Mouse (Mus musculus) forebrain, embryonic 14.5 days (tissue): ENCODE measurements at regions not wholly inside any gene's neighbourhood (a gene's known extent, or its start where the extent isn't known, plus 50 kb on each side); places are given as distances from the start of the nearest gene placed in this dataset.

Experiments
- ATAC-seq: fragments of 200-750 bp; cut with Nextera tagmentation; 2 replicates; pipeline ENCODE4 v1.8.0; 2017; ENCODE audit warnings: mild to moderate bottlenecking, moderate library complexity
- DNase-seq: peaks from one replicate; pipeline ENCODE4 v3.0.0-alpha.2; 2015; ENCODE audit warnings: low spot score
- H3K27ac ChIP-seq: fragments of 300-500 bp; sonication (generic); 2 replicates; pipeline ENCODE4 v1.5.1; 2014; ENCODE audit warnings: low read depth, mild to moderate bottlenecking, control low read depth, low read length, moderate library complexity
- H3K27me3 ChIP-seq: fragments of 300-500 bp; sonication (generic); replicated peaks from 2 replicates; pipeline ENCODE4 v1.6.1; 2014; ENCODE audit warnings: low read length, control low read depth, mixed read lengths; ENCODE audit not compliant: control insufficient read depth, insufficient read depth
- H3K36me3 ChIP-seq: fragments of 300-500 bp; sonication (generic); 2 replicates; pipeline ENCODE4 v1.6.1; 2014; ENCODE audit warnings: low read length, control low read depth; ENCODE audit not compliant: control insufficient read depth, insufficient read depth
- H3K4me1 ChIP-seq: fragments of 300-500 bp; sonication (generic); 2 replicates; pipeline ENCODE4 v1.6.1; 2014; ENCODE audit warnings: antibody characterized with exemption, low read length, control low read depth; ENCODE audit not compliant: control insufficient read depth, insufficient read depth
- H3K4me2 ChIP-seq: fragments of 300-500 bp; sonication (generic); 2 replicates; pipeline ENCODE4 v1.6.1; 2014; ENCODE audit warnings: mild to moderate bottlenecking, control low read depth, low read length
- H3K4me3 ChIP-seq: fragments of 300-500 bp; sonication (generic); 2 replicates; pipeline ENCODE4 v1.5.1; 2014; ENCODE audit warnings: low read depth, low read length, control low read depth
- H3K9ac ChIP-seq: fragments of 300-500 bp; sonication (generic); 2 replicates; pipeline ENCODE4 v1.6.1; 2014; ENCODE audit warnings: mild to moderate bottlenecking, low read length, control low read depth, moderate library complexity
- H3K9me3 ChIP-seq: fragments of 300-500 bp; sonication (generic); replicated peaks from 2 replicates; pipeline ENCODE4 v1.6.1; 2016; ENCODE audit warnings: low read length, control low read depth, mixed read lengths; ENCODE audit not compliant: control insufficient read depth
- WGBS: fragments of 180-500 bp; shearing (Covaris S2); extraction: QIAGEN DNeasy Blood & Tissue Kit; methylation state at CpG from one replicate; pipeline ENCODE4 v1.1.7; 2014; 5-methylcytosine and 5-hydroxymethylcytosine counted together

DNA sequence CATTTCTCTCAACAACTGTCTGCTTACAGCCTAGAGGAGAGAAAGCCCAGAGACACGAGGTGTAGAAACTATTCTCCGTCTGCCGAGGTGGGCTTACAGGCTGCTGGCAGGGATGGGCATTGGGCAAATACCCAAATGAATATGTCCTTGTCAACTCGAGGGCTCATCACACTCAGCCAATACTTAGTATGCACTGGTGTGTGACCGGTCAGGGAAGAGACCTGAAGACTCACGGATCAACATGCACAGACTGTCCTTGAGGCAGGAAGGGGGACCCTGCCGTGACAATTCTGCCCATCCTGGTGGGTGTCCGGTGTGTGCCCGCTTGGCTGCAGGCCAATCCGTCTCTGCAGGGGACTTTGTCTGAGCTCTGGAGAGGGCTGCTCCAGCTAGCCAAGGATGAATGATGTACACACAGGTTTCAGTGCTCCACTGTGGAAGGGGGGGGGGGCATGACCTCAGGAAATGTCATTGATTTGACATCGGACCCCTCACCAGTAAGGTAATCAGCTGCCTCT, 168.7 kb downstream of the Vrk1 start:
- Histone ChIP-seq H3K36me3 (no peaks in the 10 kb centered on the region), H3K27me3 (no peaks in the 10 kb centered on the region), H3K9ac (no peak overlapping the region), H3K9me3 (no peaks in the 10 kb centered on the region), H3K4me2 (no peak overlapping the region), H3K4me3 (no peak overlapping the region), H3K27ac (no peak overlapping the region), H3K4me1 (peaks cover 9% of the 10 kb centered on the region)
- 73% methylated on average over 11 of the region's 11 CpGs for WGBS
- ATAC-seq (no peak), DNase-seq (no peak)

DNA sequence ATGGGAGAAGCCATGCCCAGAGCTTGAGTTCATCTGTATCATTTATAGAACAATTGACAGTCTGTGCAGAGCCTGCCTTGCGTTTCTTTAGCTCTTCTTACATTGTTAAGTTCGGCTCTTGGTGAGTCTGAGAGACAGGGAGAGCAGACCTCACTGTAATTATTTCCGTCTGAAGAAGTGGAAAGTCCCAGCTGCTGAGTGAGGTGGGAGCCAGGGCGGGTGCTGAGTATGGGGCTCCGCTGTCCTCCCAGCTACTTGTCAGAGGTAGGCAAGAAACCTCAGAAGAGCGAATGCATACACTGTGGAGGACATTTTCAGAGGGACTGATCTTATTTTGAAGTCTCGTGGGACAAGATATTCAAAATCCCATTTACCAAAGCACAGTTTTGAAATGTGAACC, 172.9 kb downstream of the Vrk1 start:
- Histone ChIP-seq H3K27me3 (no peaks in the 10 kb centered on the region), H3K9ac (no peak overlapping the region), H3K36me3 (no peaks in the 10 kb centered on the region), H3K4me3 (no peak overlapping the region), H3K4me1 (0 out of 2 replicates have a peak, but pooled peaks cover 2% of the 10 kb centered on the region), H3K27ac (no peak overlapping the region), H3K9me3 (no peaks in the 10 kb centered on the region), H3K4me2 (no peak overlapping the region)
- ATAC-seq: no peak
- 78% methylated on average over 7 of the region's 7 CpGs for WGBS
- DNase-seq: no peak

DNA sequence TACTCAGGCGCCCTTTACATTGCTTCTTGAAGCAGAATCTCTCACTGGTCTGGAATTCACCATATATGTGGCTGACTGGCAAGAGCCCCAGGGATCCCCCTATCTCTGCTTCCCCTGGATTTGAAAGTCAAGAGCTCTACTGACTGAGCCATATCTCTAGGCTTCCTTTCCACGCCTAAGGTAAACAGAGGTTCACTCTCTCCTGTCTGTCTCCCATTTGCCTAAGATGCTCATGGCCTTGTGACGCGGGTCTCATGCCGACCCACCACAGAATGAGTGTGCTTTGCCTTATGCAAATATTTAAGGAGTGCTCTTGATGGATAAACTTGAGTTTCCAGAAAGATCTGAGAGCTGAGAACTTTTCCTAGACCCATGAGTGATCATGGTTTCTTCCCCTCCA, 173.9 kb downstream of the Vrk1 start:
- H3K9me3 ChIP-seq: no peaks in the 10 kb centered on the region
- DNase-seq: no peak
- H3K4me2 ChIP-seq: no peak overlapping the region
- ATAC-seq: no peak
- no peak overlapping the region for H3K4me3 ChIP-seq
- H3K27me3 ChIP-seq: no peaks in the 10 kb centered on the region
- no peak overlapping the region for H3K27ac ChIP-seq
- no peak overlapping the region for H3K9ac ChIP-seq
- no peaks in the 10 kb centered on the region for H3K36me3 ChIP-seq
- 0 out of 2 replicates have a peak, but pooled peaks cover 2% of the 10 kb centered on the region for H3K4me1 ChIP-seq
- WGBS: 94% methylated on average over 5 of the region's 5 CpGs

DNA sequence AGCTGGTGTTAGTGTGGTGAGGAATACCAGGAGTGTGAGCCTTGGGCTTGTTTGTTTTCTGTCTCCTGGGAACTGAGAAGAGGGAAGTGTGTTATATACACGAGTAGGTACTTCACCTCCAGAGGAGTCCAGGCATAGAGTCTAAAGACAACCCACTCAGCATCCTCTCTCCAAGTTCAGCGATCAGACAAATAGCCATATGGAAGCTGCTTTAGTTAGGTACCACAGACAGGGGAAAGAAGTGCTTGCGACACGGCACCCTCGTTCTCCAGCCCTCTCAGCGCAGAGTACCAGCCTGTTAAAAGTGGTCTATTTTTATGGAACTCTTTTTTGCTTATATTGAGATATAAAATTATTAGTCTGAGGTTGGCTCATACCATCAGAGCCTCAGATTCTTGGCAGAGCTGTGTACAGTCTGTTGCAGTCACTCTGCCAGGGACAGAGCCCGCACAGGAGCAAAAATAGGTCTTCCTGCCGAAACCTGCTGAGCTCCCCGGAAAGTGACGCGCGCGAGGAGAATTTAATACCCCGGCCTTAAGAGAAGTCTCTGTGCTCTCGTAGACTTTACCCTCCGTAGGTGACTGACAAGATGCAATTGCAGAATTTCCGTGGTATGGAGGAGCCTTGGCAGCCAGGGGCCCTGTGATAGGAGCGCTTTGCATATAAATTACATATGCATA, 175.5 kb downstream of the Vrk1 start:
- Histone ChIP-seq H3K4me3 (no peak overlapping the region), H3K9ac (no peak overlapping the region; the same call in 1 of the 2 replicates), H3K4me1 (0 out of 2 replicates have a peak, but pooled peaks cover 2% of the 10 kb centered on the region), H3K9me3 (no peaks in the 10 kb centered on the region), H3K27ac (peak overlapping the region; percentile 53), H3K27me3 (no peaks in the 10 kb centered on the region), H3K36me3 (no peaks in the 10 kb centered on the region), H3K4me2 (no peak overlapping the region)
- DNase-seq: peak; percentile 59
- 68% methylated on average over 18 of the region's 18 CpGs for WGBS
- ATAC-seq: 0 out of 2 replicates have a peak, but pooled peaks have one; percentile 15

DNA sequence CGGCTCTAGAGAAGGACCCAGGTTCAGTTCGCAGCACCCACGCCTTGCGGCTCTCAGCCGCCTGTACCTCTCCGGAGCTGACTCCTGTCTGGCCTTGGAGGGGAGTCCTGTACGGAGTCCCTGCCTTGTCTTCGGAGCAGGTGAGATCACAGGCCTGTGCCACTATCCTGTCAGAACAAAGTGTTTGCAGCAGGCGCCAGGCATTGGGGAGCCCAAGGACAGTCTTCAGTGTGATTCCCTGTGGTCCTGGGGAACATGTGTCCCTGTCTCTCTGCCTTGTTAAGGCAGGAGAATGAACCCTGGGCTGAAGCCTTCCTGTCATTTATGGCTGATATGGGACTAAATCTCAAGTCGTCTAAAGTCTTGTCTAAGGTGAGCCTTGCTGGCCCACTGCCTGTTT, 176.5 kb downstream of the Vrk1 start:
- H3K9ac ChIP-seq: no peak overlapping the region
- no peak overlapping the region for H3K4me3 ChIP-seq
- H3K27me3 ChIP-seq: no peaks in the 10 kb centered on the region
- DNase-seq (no peak), ATAC-seq (no peak)
- H3K36me3 ChIP-seq: no peaks in the 10 kb centered on the region
- peak overlapping the region; percentile 53; the same call in 1 of the 2 replicates for H3K27ac ChIP-seq
- no peaks in the 10 kb centered on the region for H3K9me3 ChIP-seq
- WGBS: 95% methylated on average over 10 of the region's 10 CpGs
- 0 out of 2 replicates have a peak, but pooled peaks cover 2% of the 10 kb centered on the region for H3K4me1 ChIP-seq
- no peak overlapping the region for H3K4me2 ChIP-seq

DNA sequence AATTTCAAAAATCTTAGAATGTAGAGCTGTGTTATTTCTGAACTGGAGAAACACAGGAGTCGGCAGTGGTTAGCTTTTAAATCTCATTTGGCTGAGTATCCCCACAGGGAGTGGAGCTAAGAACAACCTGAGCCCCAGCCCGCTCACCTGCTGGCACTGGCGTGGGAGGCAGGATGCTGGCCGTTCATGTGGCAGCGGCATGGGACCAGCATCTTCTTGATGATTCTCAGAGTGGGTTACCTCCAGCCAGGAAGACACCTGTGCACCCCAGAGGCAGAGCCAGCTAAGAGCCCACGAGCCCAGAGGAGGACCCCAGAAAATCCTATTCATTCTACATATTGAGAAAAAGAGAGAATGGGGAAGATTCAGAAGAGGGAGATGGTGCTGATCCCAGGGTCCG, 181.7 kb downstream of the Vrk1 start:
- 85% methylated on average over 7 of the region's 7 CpGs for WGBS
- Histone ChIP-seq H3K4me1 (no peaks in the 10 kb centered on the region), H3K4me2 (no peak overlapping the region), H3K4me3 (no peak overlapping the region), H3K27ac (no peak overlapping the region), H3K36me3 (no peaks in the 10 kb centered on the region), H3K9me3 (no peaks in the 10 kb centered on the region), H3K27me3 (no peaks in the 10 kb centered on the region), H3K9ac (no peak overlapping the region)
- DNase-seq (no peak), ATAC-seq (no peak)

DNA sequence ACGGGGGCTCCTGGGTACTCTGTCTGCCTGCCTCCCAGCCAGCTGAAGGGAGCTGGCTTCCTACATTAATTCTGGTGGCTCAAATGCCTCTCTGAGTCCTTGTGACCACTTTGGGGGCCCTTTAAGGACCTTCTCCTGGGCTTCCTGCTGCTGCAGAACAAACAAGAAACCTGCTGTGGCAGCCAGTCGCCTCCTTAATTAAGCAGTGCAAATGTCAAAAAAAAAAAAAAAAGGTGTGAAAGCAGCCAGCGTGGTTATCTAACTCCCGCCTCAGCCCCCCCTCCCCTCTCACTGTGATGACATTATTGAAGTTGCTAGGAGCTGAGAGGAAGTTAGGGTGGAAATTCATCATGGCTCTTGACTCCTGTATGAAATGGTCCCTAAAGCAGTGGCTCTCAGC, 189.3 kb downstream of the Vrk1 start:
- DNase-seq: peak; percentile 45
- Histone ChIP-seq H3K4me2 (no peak overlapping the region), H3K27ac (no peak overlapping the region)

DNA sequence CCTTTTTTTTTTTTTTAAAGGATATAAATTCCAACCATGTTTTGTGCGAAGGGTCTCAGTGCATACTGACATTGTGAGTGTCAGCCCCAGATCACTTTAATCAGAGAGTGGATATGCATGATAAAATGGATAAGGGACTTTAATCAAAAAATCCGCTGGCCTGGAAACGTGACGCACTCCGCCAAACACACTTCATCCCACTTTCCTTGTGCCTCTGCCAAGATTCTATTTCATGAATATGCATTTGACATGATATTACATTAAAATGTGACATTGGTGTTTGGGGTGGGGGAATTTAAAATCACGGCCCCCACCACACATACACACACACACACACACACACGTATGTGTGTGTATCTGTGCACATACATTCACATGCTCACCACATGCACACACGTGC, 193.5 kb downstream of the Vrk1 start:
- DNase-seq (no peak), ATAC-seq (no peak)
- H3K27me3 ChIP-seq: no peaks in the 10 kb centered on the region
- H3K27ac ChIP-seq: no peak overlapping the region; the same call in 1 of the 2 replicates
- H3K4me1 ChIP-seq: peaks cover 6% of the 10 kb centered on the region; the same call in 1 of the 2 replicates
- no peak overlapping the region for H3K4me3 ChIP-seq
- no peaks in the 10 kb centered on the region for H3K9me3 ChIP-seq
- H3K9ac ChIP-seq: no peak overlapping the region
- 53% methylated on average over 8 of the region's 8 CpGs for WGBS
- H3K36me3 ChIP-seq: no peaks in the 10 kb centered on the region
- H3K4me2 ChIP-seq: no peak overlapping the region

More for the DNA sequence above, 189.3 kb downstream of the Vrk1 start:
- no peaks in the 10 kb centered on the region for H3K36me3 ChIP-seq
- H3K4me1 ChIP-seq: peaks cover 6% of the 10 kb centered on the region; the same call in 1 of the 2 replicates
- H3K4me3 ChIP-seq: no peak overlapping the region
- H3K27me3 ChIP-seq: no peaks in the 10 kb centered on the region
- no peak for ATAC-seq
- WGBS: 15% methylated on average over 4 of the region's 4 CpGs
- H3K9ac ChIP-seq: no peak overlapping the region; the same call in 1 of the 2 replicates
- H3K9me3 ChIP-seq: no peaks in the 10 kb centered on the region

DNA sequence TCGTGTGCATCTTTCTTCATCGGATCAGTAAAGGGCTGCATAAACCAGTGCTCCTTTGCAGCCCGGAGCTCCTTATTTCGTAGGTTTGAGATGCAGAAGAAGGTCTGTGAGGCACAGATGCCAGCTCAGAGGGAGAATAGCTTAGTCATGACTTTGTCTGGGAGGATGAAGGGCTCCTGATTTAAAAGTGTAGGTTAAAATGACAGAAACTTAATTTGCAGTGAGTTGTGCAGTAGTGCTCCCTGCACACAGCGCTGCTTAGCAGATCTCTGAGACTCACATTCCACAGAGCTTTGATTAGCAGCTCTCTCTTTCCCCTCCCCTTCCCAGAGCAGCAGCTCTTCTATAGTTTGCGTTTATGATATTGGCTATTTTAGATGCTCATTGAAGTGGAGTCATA, 200.9 kb downstream of the Vrk1 start:
- DNase-seq (no peak), ATAC-seq (no peak)
- Histone ChIP-seq H3K27me3 (no peaks in the 10 kb centered on the region), H3K4me2 (no peak overlapping the region), H3K4me3 (no peak overlapping the region), H3K9me3 (no peaks in the 10 kb centered on the region), H3K36me3 (no peaks in the 10 kb centered on the region), H3K9ac (no peak overlapping the region), H3K27ac (no peak overlapping the region), H3K4me1 (no peaks in the 10 kb centered on the region)
- 86% methylated on average over 6 of the region's 6 CpGs for WGBS
